Mouse (Mus musculus): ENCODE results near the gene Mcm3ap. TPM values are rescaled to one million over a fixed set of nuclear protein-coding genes. Genes with fewer than 3 reads are reported as not detected.

Mcm3ap gene
- total RNA-seq (2021): 10 to 100 TPM; 14.5 to 17.6 TPM
- long read RNA-seq, experiment 1, partial matches to known transcripts: 11 of 12 reads
- long read RNA-seq, experiment 1, other reads (novel, unspliced or antisense): 1 of 12 reads
- long read RNA-seq, experiment 2, partial matches to known transcripts: 15 of 15 reads
- long read RNA-seq, experiment 2, other reads (novel, unspliced or antisense): 0 of 15 reads

- intact Hi-C loops (cut with DNase I): loop anchor here (5.0 kb wide), 1 partner anchor 154 kb away; the partner anchor contains the start of gene Col6a2
- DNase-seq: peak; percentile 82 to 87
Observed at GRCm38 (mm10) chr10:76468203-76469162, at the start of gene Mcm3ap, which contains the start of gene Ybey. Mcm3ap (plus strand) TSS chr10:76468927. Ybey (minus strand) TSS chr10:76469114.

GRCm38 (mm10) chr10:76425674-76426073 lies 43.1 kb upstream of the Mcm3ap start:
- intact Hi-C loops (cut with DNase I): loop anchor here (5.0 kb wide), 1 partner anchor 43 kb away; no protein-coding TSS in a partner anchor
- DNase-seq: no peak

GRCm38 (mm10) chr10:76433925-76434324 lies 34.8 kb upstream of the Mcm3ap start:
- no peak for DNase-seq
- intact Hi-C loops (cut with DNase I): no loop called here

- intact Hi-C loops (cut with DNase I): no loop called here
- no peak for DNase-seq
Observed at GRCm38 (mm10) chr10:76439107-76439890, 29.4 kb upstream of the Mcm3ap start.

GRCm38 (mm10) chr10:76440281-76440680 lies 28.4 kb upstream of the Mcm3ap start, which contains the start of gene AC141477.1:
AC141477.1 (minus strand) TSS chr10:76440444.
- intact Hi-C loops (cut with DNase I): no loop called here
- no peak for DNase-seq

GRCm38 (mm10) chr10:76442178-76443088 lies 26.3 kb upstream of the Mcm3ap start, which contains the start of gene Pcnt:
Pcnt (minus strand) TSS chr10:76442786.
- intact Hi-C loops (cut with DNase I): no loop called here
- DNase-seq: peak; percentile 96 to 98

GRCm38 (mm10) chr10:76445996-76446681 lies 22.6 kb upstream of the Mcm3ap start:
- intact Hi-C loops (cut with DNase I): no loop called here
- DNase-seq: no peak

GRCm38 (mm10) chr10:76447406-76448229 lies 21.1 kb upstream of the Mcm3ap start:
- intact Hi-C loops (cut with DNase I): no loop called here
- DNase-seq: peak in 1 of 2 experiments; percentile 26

GRCm38 (mm10) chr10:76448851-76449250 lies 19.9 kb upstream of the Mcm3ap start, which contains the start of gene 2610028H24Rik:
2610028H24Rik (plus strand) TSS chr10:76449081.
- no peak for DNase-seq
- intact Hi-C loops (cut with DNase I): no loop called here

- intact Hi-C loops (cut with DNase I): loop anchor here (5.0 kb wide), 1 partner anchor 282 kb away; no protein-coding TSS in a partner anchor
Observed at GRCm38 (mm10) chr10:76455289-76455688, 13.4 kb upstream of the Mcm3ap start.

GRCm38 (mm10) chr10:76461255-76461654 lies 7.5 kb upstream of the Mcm3ap start:
- intact Hi-C loops (cut with DNase I): no loop called here
- no peak for DNase-seq

More at GRCm38 (mm10) chr10:76455289-76455688, 13.4 kb upstream of the Mcm3ap start:
- DNase-seq: peak in 1 of 2 experiments; percentile 24

- intact Hi-C loops (cut with DNase I): no loop called here
- DNase-seq: no peak
Observed at GRCm38 (mm10) chr10:76462312-76462711, 6.4 kb upstream of the Mcm3ap start.

GRCm38 (mm10) chr10:76462721-76463120 lies 6.0 kb upstream of the Mcm3ap start:
- DNase-seq: no peak
- intact Hi-C loops (cut with DNase I): no loop called here

- intact Hi-C loops (cut with DNase I): no loop called here
- DNase-seq: no peak
Observed at GRCm38 (mm10) chr10:76473759-76474158, 5.0 kb downstream of the Mcm3ap start.

GRCm38 (mm10) chr10:76480851-76481250 lies 12.1 kb downstream of the Mcm3ap start:
- DNase-seq: no peak
- intact Hi-C loops (cut with DNase I): no loop called here

- no peak for DNase-seq
- intact Hi-C loops (cut with DNase I): no loop called here
Observed at GRCm38 (mm10) chr10:76481480-76481879, 12.8 kb downstream of the Mcm3ap start.

GRCm38 (mm10) chr10:76486302-76486701 lies 17.6 kb downstream of the Mcm3ap start:
- intact Hi-C loops (cut with DNase I): loop anchor here (5.0 kb wide), 1 partner anchor 121 kb away; no protein-coding TSS in a partner anchor
- no peak for DNase-seq

Measured in gastrocnemius, postnatal 36 days (tissue).